Mouse (Mus musculus) retina, adult 2 months (tissue): Measurements from ENCODE around the gene Kremen1.

ENCODE experiments used
- DNase-seq: peaks from one replicate; pipeline ENCODE4 v3.0.0-alpha.2; 2012; ENCODE audit warnings: low read depth, low spot score

Kremen1 gene

GRCm38 (mm10) chr11:5219910-5220447 is 41.4 kb downstream of the Kremen1 start:
- no peak for DNase-seq

DNA sequence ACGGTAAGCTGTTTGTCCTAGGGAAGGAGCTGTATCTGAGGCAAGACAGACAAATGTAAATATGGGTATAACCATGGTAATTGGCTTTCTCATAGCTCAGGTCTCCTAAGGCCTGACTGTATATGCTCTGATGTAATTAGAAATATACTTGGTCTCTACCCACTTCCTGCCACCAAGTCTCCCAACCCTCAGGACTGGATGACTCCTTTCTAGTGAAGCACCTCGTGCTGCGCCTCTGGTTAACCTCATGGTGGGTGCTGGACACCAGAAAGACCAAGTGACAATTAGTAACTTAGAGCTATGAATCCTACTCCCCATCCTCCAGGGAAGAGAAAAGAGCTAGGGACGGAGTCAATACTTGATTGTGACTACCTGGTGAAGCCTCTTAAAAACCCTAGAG is 42.0 kb downstream of the Kremen1 start:
- no peak for DNase-seq

DNA sequence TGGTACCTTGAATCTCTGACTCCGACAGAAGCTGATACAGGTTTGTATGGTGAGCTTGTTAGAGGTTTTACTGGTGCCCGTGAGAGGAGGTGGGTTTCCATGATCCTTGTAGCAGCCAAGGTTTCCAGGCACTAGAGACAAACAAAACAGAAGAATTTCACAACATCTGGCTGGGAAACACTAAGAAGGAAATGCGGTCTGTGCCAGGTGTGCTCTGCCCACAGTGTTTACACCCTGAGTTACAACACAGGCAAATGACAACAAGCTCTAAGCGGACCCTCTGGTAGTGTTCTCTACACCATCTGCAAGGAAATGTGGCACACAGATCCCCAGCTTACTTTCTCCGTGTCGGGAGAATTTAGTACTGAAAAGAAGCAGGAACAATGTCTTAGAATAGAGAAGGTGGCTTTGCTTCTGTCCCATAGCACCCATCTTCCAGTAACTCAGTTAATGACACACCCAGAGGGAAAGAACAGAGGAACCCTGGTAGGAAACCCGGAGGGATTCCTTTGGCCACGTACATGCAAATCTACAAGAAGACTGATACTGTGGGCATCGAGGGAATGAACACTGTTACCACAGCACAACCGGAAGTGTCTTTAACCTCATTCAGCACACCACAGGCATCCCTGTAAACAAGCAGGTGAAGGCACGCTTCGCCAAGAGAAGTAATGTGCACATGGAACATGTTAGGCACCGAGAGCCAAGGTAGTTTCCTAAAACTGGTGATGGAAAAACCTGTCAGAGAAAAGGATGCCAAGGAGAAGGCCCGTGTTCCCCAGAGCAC is 45.8 kb downstream of the Kremen1 start:
- DNase-seq: no peak

GRCm38 (mm10) chr11:5214483-5215040 is 46.8 kb downstream of the Kremen1 start:
- DNase-seq: no peak

GRCm38 (mm10) chr11:5203054-5203453 is 58.3 kb downstream of the Kremen1 start:
- no peak for DNase-seq

GRCm38 (mm10) chr11:5201799-5202680 is 59.3 kb downstream of the Kremen1 start:
- DNase-seq: no peak

DNA sequence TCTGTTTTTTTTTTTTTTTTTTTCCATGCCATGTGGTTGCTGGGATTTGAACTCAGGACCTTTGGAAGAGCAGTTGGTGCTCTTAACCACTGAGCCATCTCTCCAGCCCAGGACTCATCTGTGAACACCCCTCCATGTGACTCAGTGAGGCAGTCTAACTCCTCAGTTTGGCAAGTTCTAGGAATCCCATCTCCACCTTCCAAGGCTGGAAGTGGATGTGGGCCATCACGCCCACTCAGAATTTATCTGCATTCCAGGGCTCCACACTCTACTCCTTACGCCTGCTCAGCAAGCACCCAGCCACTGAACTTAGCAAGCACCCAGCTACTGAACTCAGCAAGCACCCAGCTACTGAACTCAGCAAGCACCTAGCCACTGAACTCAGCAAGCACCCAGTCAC is 61.5 kb downstream of the Kremen1 start:
- no peak for DNase-seq

- DNase-seq: no peak
Observed at GRCm38 (mm10) chr11:5197068-5197467, 64.3 kb downstream of the Kremen1 start.

GRCm38 (mm10) chr11:5196583-5196982 is 64.8 kb downstream of the Kremen1 start:
- no peak for DNase-seq

GRCm38 (mm10) chr11:5193576-5193881 is 67.8 kb downstream of the Kremen1 start:
- no peak for DNase-seq

DNA sequence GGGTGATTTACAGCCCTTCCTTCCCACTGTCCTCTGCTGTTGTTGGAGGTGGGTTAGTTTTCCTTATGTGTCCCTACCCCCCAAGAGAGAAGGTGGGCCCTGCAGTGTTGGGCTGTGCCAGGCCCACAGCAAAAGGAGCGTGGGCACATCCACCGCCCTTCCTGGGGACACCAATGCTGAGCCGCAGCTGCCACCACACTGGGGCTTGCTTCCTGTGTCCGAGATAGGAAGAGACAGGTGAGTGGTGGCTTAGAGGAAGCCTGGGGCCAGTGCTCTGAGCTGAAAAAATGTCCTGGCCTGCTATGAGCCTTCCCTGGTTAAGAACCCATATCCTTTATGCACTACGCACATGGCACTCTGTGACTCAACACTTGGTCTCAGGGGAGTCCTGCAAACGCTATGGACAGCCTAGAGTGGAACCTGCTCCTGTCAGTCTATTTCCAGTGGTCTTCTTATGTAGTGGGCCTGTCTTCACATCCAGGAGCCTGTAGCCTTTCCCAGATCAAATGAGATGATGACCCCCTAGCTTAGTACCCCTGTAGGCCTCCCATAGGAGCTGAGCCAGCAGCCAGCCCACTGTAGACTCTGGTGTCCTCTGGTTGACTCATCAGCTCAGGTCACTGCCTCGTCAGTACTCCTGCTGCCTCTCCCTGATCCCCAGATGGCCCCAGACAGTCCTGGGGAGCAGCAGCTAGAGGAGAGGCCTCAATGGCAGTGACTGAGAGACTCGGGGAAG is 68.3 kb downstream of the Kremen1 start:
- DNase-seq: no peak

GRCm38 (mm10) chr11:5192084-5192516 is 69.3 kb downstream of the Kremen1 start:
- no peak for DNase-seq

DNA sequence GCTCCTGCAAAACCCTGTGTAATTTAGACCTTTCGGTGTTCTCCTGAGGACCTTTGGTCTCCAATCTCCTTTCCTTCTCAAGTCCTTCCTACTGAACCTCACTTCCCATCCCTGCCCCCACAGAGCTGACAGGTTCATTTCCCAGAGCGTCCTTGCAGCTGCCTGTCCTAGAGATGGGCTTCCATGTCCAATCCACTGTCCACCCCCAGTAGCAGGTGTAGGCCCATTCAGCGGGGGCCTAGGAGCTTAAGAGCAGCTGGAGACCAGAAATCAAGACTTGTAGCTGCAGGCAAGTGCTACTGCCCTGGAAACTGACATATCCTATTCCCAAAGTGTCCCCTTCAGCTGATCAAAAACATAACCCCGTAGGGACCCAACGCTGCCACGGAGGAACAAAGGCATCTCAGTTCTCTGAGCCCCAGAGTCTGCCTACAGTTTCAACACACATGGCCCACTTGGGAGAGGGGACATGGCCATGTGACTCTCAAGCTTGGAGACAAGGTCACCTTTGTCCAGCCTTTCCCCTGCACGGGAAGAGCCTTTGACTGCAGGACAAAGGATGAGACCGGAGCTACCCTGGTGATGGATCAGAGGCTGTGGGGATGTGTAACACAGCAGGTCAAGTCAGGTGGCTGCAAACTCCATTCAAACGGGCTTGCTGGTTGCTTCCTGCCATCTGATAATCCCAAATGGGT is 72.0 kb downstream of the Kremen1 start:
- DNase-seq: no peak

GRCm38 (mm10) chr11:5188170-5188569 is 73.2 kb downstream of the Kremen1 start:
- no peak for DNase-seq

DNA sequence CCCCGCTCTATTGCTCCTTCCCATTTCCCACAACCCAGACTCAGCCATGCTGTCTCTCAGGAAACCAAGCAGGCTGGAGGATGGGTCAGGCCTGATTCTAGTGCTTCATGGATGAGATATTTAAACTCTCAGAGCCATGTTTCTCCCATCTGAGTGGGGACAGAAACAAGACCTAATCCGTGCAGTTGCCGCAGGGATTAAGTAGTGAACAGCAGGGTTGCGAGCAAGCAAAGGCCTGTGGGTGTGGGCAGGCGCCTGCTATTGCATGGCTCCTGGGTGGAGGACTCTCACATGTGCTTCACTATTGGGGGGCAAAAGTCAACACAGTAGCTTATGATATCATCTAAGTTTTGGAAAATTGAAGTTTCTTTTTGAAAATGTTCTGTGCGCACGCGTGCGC is 76.5 kb downstream of the Kremen1 start:
- DNase-seq: no peak

- DNase-seq: no peak
Observed at GRCm38 (mm10) chr11:5184250-5184649, 77.1 kb downstream of the Kremen1 start.

GRCm38 (mm10) chr11:5182870-5183269 is 78.5 kb downstream of the Kremen1 start:
- DNase-seq: no peak

DNA sequence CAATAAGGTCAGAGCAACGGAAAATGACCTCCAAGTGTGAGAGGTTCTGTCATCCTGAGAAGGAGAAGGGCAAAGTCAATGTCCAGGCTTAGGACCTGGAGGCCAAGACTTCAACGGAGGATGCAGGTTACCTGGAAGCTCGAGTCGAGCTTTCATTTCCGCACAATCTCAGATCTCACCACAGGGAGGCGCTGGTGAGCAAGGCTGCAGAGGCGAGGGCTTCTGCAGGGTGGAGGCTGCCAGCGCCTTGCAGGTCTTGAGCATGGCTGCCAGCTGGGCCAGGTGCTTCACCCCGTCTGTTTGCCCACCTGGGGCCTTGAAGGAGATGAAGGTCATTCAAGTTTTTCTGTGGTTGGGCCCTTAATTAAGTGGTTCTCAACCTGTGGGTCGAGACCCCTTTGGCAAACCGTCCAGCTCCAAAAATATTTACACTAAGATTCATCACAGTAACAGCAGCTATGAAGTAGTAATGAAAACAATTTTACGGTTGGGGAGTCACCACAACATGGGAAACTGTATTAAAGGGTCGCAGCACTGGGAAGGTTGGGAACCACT is 79.4 kb downstream of the Kremen1 start:
- DNase-seq: peak; percentile 44

GRCm38 (mm10) chr11:5179391-5179790 is 82.0 kb downstream of the Kremen1 start:
- DNase-seq: no peak

GRCm38 (mm10) chr11:5177171-5177570 is 84.2 kb downstream of the Kremen1 start:
- DNase-seq: no peak

- no peak for DNase-seq
Observed at GRCm38 (mm10) chr11:5176685-5177084, 84.7 kb downstream of the Kremen1 start.
